Mouse (Mus musculus) liver, postnatal 0 days (tissue): ENCODE data around the gene Pard3b.

Experiments used
- CTCF ChIP-seq: sonication (generic); IDR thresholded peaks from 2 replicates; pipeline ENCODE4 v1.5.1; 2016; ENCODE audit warnings: antibody characterized with exemption, low read depth
- EP300 ChIP-seq: IDR thresholded peaks from 2 replicates; pipeline ENCODE4 v1.6.1; 2016; ENCODE audit warnings: antibody characterized with exemption, low read depth, mild to moderate bottlenecking

DNA sequence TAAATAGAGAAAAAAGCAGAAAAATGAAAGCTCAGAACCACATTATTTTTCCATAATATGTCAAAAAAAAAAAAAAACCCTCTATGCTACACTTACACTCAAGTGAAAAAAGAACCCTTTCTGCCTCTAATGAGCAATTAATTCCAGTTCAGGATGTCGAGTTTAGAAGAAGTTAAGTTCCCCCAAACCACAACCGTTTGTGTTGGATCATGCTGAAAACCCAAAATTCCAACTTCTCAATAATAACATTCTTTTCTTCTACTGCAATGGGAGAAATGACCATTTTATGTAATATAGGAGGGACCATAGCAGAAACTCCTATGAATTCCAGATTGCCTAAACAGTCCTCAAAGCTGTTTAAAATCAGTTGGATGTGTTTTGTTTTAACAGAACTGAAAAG, 911.9 kb downstream of the Pard3b start:
- TF ChIP-seq CTCF (no peak), EP300 (no peak)
